Mouse (Mus musculus) cerebellum, postnatal 4 days (tissue): ENCODE data around the gene Celf1.

ENCODE experiments used
- DNase-seq, 2 experiments: peaks; one replicate each; pipeline ENCODE4 v3.0.0; 2022; ENCODE audit warnings: low spot score in 2 of 2, mixed read lengths in 1 of 2

The Celf1 gene

GRCm38 (mm10) chr2:91061849-91062481 lies 121.8 kb downstream of the Celf1 start:
- DNase-seq, result no peak

GRCm38 (mm10) chr2:91062779-91063606 lies 122.8 kb downstream of the Celf1 start:
- no peak for DNase-seq

- no peak for DNase-seq
Measured at GRCm38 (mm10) chr2:91064211-91064610, 124.0 kb downstream of the Celf1 start.

- peak in 1 of 2 experiments; percentile 64 for DNase-seq
Measured at GRCm38 (mm10) chr2:91065544-91065943, 125.4 kb downstream of the Celf1 start.

- no peak for DNase-seq
Measured at GRCm38 (mm10) chr2:91066455-91066854, 126.3 kb downstream of the Celf1 start.

GRCm38 (mm10) chr2:91068162-91068871 lies 128.1 kb downstream of the Celf1 start:
- no peak for DNase-seq

GRCm38 (mm10) chr2:91068872-91069165 lies 128.6 kb downstream of the Celf1 start:
- DNase-seq, result no peak
